Mouse (Mus musculus): ENCODE data around the gene Grsf1.
A peak's percentile ranks its signal among the peaks of the same experiment; 100 is the strongest.

Grsf1 gene

DNA sequence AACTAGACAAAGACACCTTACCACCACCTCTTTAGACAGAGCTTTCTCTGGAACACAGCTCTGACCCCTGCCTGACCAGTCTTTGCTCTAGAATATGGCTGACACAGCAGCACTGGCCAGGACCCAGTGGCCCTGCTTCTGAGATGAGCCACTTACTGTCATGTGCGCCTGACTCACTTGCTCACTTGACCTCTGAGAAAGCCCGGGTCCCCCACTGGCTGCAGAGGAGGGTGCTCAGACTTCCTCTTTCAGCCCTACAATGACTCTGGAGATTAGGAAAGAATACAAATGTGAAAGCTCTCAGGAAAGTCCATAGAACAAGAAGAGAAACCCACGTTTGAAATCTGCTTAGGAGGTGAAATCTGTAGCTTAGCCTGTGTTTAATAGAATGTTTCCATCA lies 45.1 kb downstream of the Grsf1 start:
- DNase-seq (ENCODE audit: low spot score in 2 of 2) = peak; percentile 6 to 37

DNA sequence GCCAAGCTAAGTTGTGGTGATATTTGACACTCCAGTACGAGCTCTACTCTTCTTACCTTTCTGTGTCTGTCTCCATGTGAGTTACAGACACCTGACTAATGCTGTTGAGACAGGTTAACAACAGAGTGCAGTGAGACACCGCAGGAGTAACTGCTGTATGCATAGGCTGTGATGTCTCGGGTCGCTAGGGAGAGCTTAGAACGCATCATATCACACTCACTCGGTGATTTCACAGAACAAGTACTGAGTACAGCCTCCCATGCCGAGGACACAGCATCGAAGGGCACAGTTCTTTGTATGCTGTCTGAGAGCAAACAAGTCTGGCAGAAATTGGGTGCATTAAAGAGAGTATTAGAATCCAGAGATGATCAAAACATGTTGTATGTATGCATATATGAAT lies 46.0 kb downstream of the Grsf1 start:
- no peak for DNase-seq (ENCODE audit: low spot score in 2 of 2)

DNA sequence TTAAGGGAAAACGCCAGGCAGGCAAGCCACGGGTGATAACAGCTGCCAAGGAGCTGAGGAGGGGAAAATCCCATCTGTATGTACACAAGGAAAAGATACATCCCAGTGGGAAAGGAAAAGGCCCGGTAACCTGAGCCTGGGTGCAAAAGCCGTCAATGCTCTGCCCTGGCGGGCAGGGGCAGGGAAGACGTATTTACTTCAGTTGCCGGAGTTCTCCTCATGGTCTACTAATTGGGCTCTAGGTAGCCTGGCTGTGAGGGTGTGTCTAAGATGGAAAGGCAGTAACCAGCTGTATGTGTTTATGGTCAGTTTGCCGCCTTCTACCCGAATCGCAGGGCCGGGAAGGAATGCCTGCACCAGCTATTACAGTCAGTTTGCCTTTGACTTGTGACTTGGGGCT lies 46.8 kb downstream of the Grsf1 start:
- DNase-seq (ENCODE audit: low spot score in 2 of 2) = no peak

DNA sequence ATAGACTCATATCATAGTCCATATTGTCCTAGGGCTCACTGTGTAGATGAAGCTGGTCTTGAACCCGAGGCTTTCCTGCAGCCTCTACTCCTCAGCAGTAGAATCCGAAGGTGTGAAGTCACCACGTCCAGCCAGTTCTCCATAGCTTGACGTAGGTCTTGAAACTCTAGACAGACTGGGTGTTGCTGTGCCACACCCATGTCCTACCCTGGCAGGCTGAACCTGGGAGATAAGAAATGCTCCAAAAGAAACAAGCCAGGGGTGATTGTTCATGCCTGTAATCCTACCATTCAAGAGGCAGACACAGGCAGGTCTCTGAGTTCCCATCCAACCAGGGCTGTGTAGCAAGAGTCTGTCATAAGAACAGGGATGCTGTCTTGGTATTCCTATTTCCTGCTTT lies 48.4 kb downstream of the Grsf1 start:
- DNase-seq (ENCODE audit: low spot score in 2 of 2) = no peak

DNA sequence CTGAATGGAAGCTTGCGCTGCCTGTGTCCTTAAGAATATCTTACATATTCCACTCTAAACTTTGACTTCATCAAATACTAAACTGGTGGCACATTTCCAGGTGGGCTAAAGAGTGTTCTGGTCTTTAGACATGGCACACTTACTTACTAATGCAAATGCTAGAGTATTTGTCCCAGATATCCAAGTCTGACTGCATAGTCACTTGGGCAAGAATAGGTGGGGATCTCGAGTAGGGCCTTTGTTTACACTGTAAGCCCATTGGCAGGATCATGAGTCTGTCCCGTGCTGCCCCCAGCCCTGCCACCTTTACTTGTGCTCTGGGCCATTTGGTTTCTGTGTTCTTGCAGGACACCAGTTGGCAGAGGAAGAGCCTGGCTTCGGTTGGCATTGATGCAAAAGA lies 59.0 kb downstream of the Grsf1 start:
- DNase-seq (ENCODE audit: low spot score in 2 of 2) = no peak

DNA sequence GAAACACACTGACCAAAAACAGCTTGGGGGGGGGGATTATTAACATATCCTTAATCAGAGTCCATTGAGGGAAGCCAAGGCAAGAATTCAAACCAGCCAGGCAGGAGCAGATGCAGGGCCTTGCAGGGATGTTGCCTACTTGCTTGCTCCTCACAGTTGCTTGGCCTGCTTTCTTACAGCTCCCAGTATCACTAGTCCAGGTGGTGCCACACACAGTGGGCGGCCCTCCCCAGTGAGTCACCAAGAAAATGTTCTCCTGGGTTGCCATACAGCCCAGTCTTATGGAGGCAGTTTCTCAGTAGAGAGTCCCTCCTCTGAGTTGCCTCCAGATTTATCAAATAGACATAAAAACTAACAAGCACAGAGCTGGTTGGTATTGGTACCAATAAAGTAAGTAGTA lies 61.8 kb downstream of the Grsf1 start:
- no peak for DNase-seq (ENCODE audit: low spot score in 2 of 2)
